Mouse (Mus musculus) stomach, postnatal 0 days (tissue): Measurements from ENCODE around the gene Hist1h1t.

Source experiments
- CTCF ChIP-seq: IDR thresholded peaks from 2 replicates; pipeline ENCODE4 v1.5.1; 2016; ENCODE audit warnings: antibody characterized with exemption, low read depth, mild to moderate bottlenecking, moderate library complexity
- EP300 ChIP-seq: optimal IDR thresholded peaks from 2 replicates; pipeline ENCODE3; 2016; ENCODE audit warnings: antibody characterized with exemption

DNA sequence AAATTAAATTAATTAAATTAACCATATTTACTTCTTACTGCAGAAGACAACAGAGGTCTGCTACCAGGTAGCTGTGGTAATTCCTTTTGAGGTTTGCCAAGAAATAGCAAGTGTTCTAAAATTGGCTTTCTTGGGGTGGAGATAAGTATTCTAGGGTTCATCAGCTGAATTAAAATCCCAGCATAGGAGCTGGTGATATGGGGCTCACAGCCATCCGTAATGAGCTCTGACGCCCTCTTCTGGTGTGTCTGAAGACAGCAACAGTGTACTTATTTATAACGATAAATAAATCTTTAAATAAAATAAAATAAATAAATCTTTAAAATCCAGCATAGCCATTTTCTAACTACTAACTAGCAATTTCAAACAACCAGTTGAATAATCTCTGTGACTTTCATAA is 4.2 kb downstream of the Hist1h1t start:
- TF ChIP-seq CTCF (peak; percentile 30), EP300 (no peak)
